Mouse (Mus musculus): ENCODE data around the gene Syne1. TPM values are rescaled to one million over a fixed set of nuclear protein-coding genes. Genes with fewer than 3 reads are reported as not detected.

Gene Syne1
- polyA plus RNA-seq (2021; fragmentation: Nextera tagmentation), result 40.6 and 50.0 TPM in 2 replicates
- long read RNA-seq, experiment 1, full-length matches to known transcripts, result 60 of 280 reads
- long read RNA-seq, experiment 1, partial matches to known transcripts, result 173 of 280 reads
- long read RNA-seq, experiment 1, other reads (novel, unspliced or antisense), result 47 of 280 reads
- long read RNA-seq, experiment 2, full-length matches to known transcripts, result 4 of 123 reads
- long read RNA-seq, experiment 2, partial matches to known transcripts, result 67 of 123 reads
- long read RNA-seq, experiment 2, other reads (novel, unspliced or antisense), result 52 of 123 reads

GRCm38 (mm10) chr10:5551382-5551781 is at the start of gene Syne1:
Syne1 (minus strand) TSS chr10:5551482.

GRCm38 (mm10) chr10:5593464-5593863 is 42.2 kb upstream of the Syne1 start, which contains the start of gene Myct1:
Myct1 (plus strand) TSS chr10:5593775.

GRCm38 (mm10) chr10:5068676-5069265 is 482.5 kb downstream of the Syne1 start, which contains the start of gene Gm10097:
Gm10097 (plus strand) TSS chr10:5069192.

Other genes with a start within 250 kb of the Syne1 start
- gene Myct1, start 42.3 kb upstream of the Syne1 start, polyA plus RNA-seq (2021; fragmentation: Nextera tagmentation), result 0.39 and 0.61 TPM in 2 replicates
- gene Vip, start 87.7 kb upstream of the Syne1 start, polyA plus RNA-seq (2021; fragmentation: Nextera tagmentation), result 36.0 and 45.0 TPM in 2 replicates